Mouse (Mus musculus) intestine, postnatal 0 days (tissue): ENCODE results near the gene Klhl29. TPM values are rescaled to one million over a fixed set of nuclear protein-coding genes. Genes with fewer than 3 reads are reported as not detected.

ENCODE experiments used
- ATAC-seq: fragments of 200-750 bp; cut with Nextera tagmentation; 2 replicates; pipeline ENCODE4 v1.8.0; 2017; ENCODE audit warnings: mild to moderate bottlenecking, moderate TSS enrichment, moderate library complexity
- H3K27ac ChIP-seq: fragments of 300-500 bp; sonication (generic); 2 replicates; pipeline ENCODE4 v1.5.1; 2014; ENCODE audit warnings: mild to moderate bottlenecking, low read depth, low read length, moderate library complexity
- H3K27me3 ChIP-seq: fragments of 300-500 bp; sonication (generic); replicated peaks from 2 replicates; pipeline ENCODE4 v1.6.1; 2014; ENCODE audit warnings: low read length, mixed read lengths; ENCODE audit not compliant: control insufficient read depth, insufficient read depth
- H3K36me3 ChIP-seq: fragments of 300-500 bp; sonication (generic); 2 replicates; pipeline ENCODE4 v1.6.1; 2014; ENCODE audit warnings: mild to moderate bottlenecking, moderate library complexity; ENCODE audit not compliant: control insufficient read depth, insufficient read depth
- H3K4me1 ChIP-seq: fragments of 300-500 bp; sonication (generic); replicated peaks from 2 replicates; pipeline ENCODE4 v1.6.1; 2014; ENCODE audit warnings: antibody characterized with exemption, low read length, mixed read lengths; ENCODE audit not compliant: control insufficient read depth, insufficient read depth
- H3K4me2 ChIP-seq: fragments of 300-500 bp; sonication (generic); replicated peaks from 2 replicates; pipeline ENCODE4 v1.6.1; 2014; ENCODE audit warnings: low read depth, mild to moderate bottlenecking, moderate library complexity
- H3K4me3 ChIP-seq: fragments of 300-500 bp; sonication (generic); 2 replicates; pipeline ENCODE4 v1.5.1; 2014; ENCODE audit warnings: low read depth, low read length
- H3K9ac ChIP-seq: fragments of 300-500 bp; sonication (generic); 2 replicates; pipeline ENCODE4 v1.6.1; 2014; ENCODE audit warnings: mild to moderate bottlenecking, low read depth, low read length
- H3K9me3 ChIP-seq: fragments of 300-500 bp; sonication (generic); 2 replicates; pipeline ENCODE4 v1.6.1; 2016; ENCODE audit warnings: mixed run types; ENCODE audit not compliant: control insufficient read depth
- CTCF ChIP-seq: sonication (generic); IDR thresholded peaks from 2 replicates; pipeline ENCODE4 v1.5.1; 2016; ENCODE audit warnings: low read depth, mild to moderate bottlenecking, control low read depth, antibody characterized with exemption, moderate library complexity
- WGBS: fragments of 180-500 bp; shearing (Covaris S2); extraction: QIAGEN DNeasy Blood & Tissue Kit; methylation state at CpG from one replicate; pipeline ENCODE4 v1.1.7; 2014; 5-methylcytosine and 5-hydroxymethylcytosine counted together
- polyA plus RNA-seq: library from polyadenylated mRNA; unstranded; fragments of >200 nt; fragmentation: Nextera tagmentation; extraction: Ambion mirVana; gene quantifications from 2 replicates; pipeline ENCODE4 v1.2.1, GENCODE M21; 2015

The Klhl29 gene
- polyA plus RNA-seq, 1 experiment from 2014 or later = 0.34 TPM

GRCm38 (mm10) chr12:5363961-5364634 is 11.4 kb downstream of the Klhl29 start:
- H3K36me3 ChIP-seq = no peaks in the 10 kb centered on the region
- 92% methylated on average over 17 of the region's 17 CpGs for WGBS
- TF ChIP-seq CTCF = no peak
- no peak overlapping the region for H3K4me3 ChIP-seq
- ATAC-seq = no peak
- no peak overlapping the region for H3K27ac ChIP-seq
- no peak overlapping the region for H3K4me2 ChIP-seq
- no peaks in the 10 kb centered on the region for H3K27me3 ChIP-seq
- no peaks in the 10 kb centered on the region for H3K4me1 ChIP-seq
- no peak overlapping the region for H3K9ac ChIP-seq
- H3K9me3 ChIP-seq = no peaks in the 10 kb centered on the region

GRCm38 (mm10) chr12:5359065-5359464 is 16.4 kb downstream of the Klhl29 start:
- no peak for ATAC-seq
- Histone ChIP-seq H3K4me3 (no peak overlapping the region), H3K27ac (no peak overlapping the region), H3K4me1 (no peaks in the 10 kb centered on the region), H3K36me3 (no peaks in the 10 kb centered on the region), H3K27me3 (no peaks in the 10 kb centered on the region), H3K9me3 (no peaks in the 10 kb centered on the region), H3K9ac (no peak overlapping the region), H3K4me2 (no peak overlapping the region)
- WGBS = 21% methylated on average over 5 of the region's 5 CpGs
- TF ChIP-seq CTCF = no peak

GRCm38 (mm10) chr12:5358497-5358896 is 17.0 kb downstream of the Klhl29 start:
- no peak for ATAC-seq

GRCm38 (mm10) chr12:5353416-5353815 is 22.1 kb downstream of the Klhl29 start:
- Histone ChIP-seq H3K27ac (no peak overlapping the region), H3K27me3 (no peaks in the 10 kb centered on the region), H3K36me3 (no peaks in the 10 kb centered on the region), H3K4me2 (no peak overlapping the region), H3K4me3 (no peak overlapping the region), H3K4me1 (no peaks in the 10 kb centered on the region), H3K9me3 (no peaks in the 10 kb centered on the region), H3K9ac (no peak overlapping the region)
- ATAC-seq = no peak
- no peak for TF ChIP-seq CTCF
- 81% methylated on average over 9 of the region's 9 CpGs for WGBS

More at GRCm38 (mm10) chr12:5358497-5358896, 17.0 kb downstream of the Klhl29 start:
- Histone ChIP-seq H3K36me3 (no peaks in the 10 kb centered on the region), H3K9ac (no peak overlapping the region), H3K27me3 (no peaks in the 10 kb centered on the region), H3K4me1 (no peaks in the 10 kb centered on the region), H3K4me3 (no peak overlapping the region), H3K4me2 (no peak overlapping the region), H3K27ac (no peak overlapping the region), H3K9me3 (no peaks in the 10 kb centered on the region)
- 54% methylated on average over 6 of the region's 6 CpGs for WGBS
- no peak for TF ChIP-seq CTCF

- no peaks in the 10 kb centered on the region for H3K4me1 ChIP-seq
- no peak overlapping the region for H3K4me2 ChIP-seq
- no peaks in the 10 kb centered on the region for H3K9me3 ChIP-seq
- no peak overlapping the region for H3K4me3 ChIP-seq
- no peak for TF ChIP-seq CTCF
- H3K27me3 ChIP-seq = no peaks in the 10 kb centered on the region
- H3K27ac ChIP-seq = no peak overlapping the region
- no peaks in the 10 kb centered on the region for H3K36me3 ChIP-seq
- no peak for ATAC-seq
- WGBS = 87% methylated on average over 8 of the region's 8 CpGs
- H3K9ac ChIP-seq = no peak overlapping the region
Observed at GRCm38 (mm10) chr12:5352771-5353170, 22.7 kb downstream of the Klhl29 start.

GRCm38 (mm10) chr12:5350491-5351285 is 24.8 kb downstream of the Klhl29 start:
- no peaks in the 10 kb centered on the region for H3K36me3 ChIP-seq
- WGBS = 83% methylated on average over 11 of the region's 11 CpGs
- no peak overlapping the region for H3K9ac ChIP-seq
- TF ChIP-seq CTCF = no peak
- no peak overlapping the region for H3K4me2 ChIP-seq
- H3K4me3 ChIP-seq = no peak overlapping the region
- no peaks in the 10 kb centered on the region for H3K27me3 ChIP-seq
- no peak for ATAC-seq
- no peaks in the 10 kb centered on the region for H3K4me1 ChIP-seq
- no peaks in the 10 kb centered on the region for H3K9me3 ChIP-seq
- no peak overlapping the region for H3K27ac ChIP-seq
